Mouse (Mus musculus) kidney, embryonic 16.5 days (tissue): ENCODE results near the gene Coa5. TPM values are rescaled to one million over a fixed set of nuclear protein-coding genes. Genes with fewer than 3 reads are reported as not detected.

ENCODE experiments used
- ATAC-seq: fragments of 200-750 bp; cut with Nextera tagmentation; 2 replicates; pipeline ENCODE4 v1.8.0; 2017; ENCODE audit warnings: moderate TSS enrichment; ENCODE audit not compliant: low FRiP score, low TSS enrichment
- H3K27ac ChIP-seq: fragments of 300-500 bp; sonication (generic); 2 replicates; pipeline ENCODE4 v1.5.1; 2014; ENCODE audit warnings: low read length
- H3K27me3 ChIP-seq: fragments of 300-500 bp; sonication (generic); 2 replicates; pipeline ENCODE4 v1.6.1; 2014; ENCODE audit warnings: low read length, control low read depth, mixed read lengths; ENCODE audit not compliant: insufficient read depth
- H3K36me3 ChIP-seq: fragments of 300-500 bp; sonication (generic); 2 replicates; pipeline ENCODE4 v1.6.1; 2014; ENCODE audit warnings: low read length, control low read depth, mixed read lengths; ENCODE audit not compliant: insufficient read depth
- H3K4me1 ChIP-seq: fragments of 300-500 bp; sonication (generic); 2 replicates; pipeline ENCODE4 v1.6.1; 2014; ENCODE audit warnings: low read length, control low read depth, mixed read lengths; ENCODE audit not compliant: insufficient read depth
- H3K4me2 ChIP-seq: fragments of 300-500 bp; sonication (generic); replicated peaks from 2 replicates; pipeline ENCODE4 v1.6.1; 2014; ENCODE audit warnings: low read depth, low read length
- H3K4me3 ChIP-seq: fragments of 300-500 bp; sonication (generic); 2 replicates; pipeline ENCODE4 v1.5.1; 2014; ENCODE audit warnings: mild to moderate bottlenecking, low read length
- H3K9ac ChIP-seq: fragments of 300-500 bp; sonication (generic); replicated peaks from 2 replicates; pipeline ENCODE4 v1.6.1; 2014; ENCODE audit warnings: low read length
- H3K9me3 ChIP-seq: fragments of 300-500 bp; sonication (generic); 2 replicates; pipeline ENCODE4 v1.6.1; 2016; ENCODE audit warnings: low read length, control low read depth
- WGBS: fragments of 180-500 bp; shearing (Covaris S2); extraction: QIAGEN DNeasy Blood & Tissue Kit; methylation state at CpG from one replicate; pipeline ENCODE4 v1.1.7; 2014; 5-methylcytosine and 5-hydroxymethylcytosine counted together
- polyA plus RNA-seq: library from polyadenylated mRNA; unstranded; fragments of >200 nt; fragmentation: Nextera tagmentation; extraction: Ambion mirVana; gene quantifications from 2 replicates; pipeline ENCODE4 v1.2.1, GENCODE M21; 2015

Gene Coa5
- polyA plus RNA-seq, 1 experiment from 2014 or later: 60.1 TPM

- no peak overlapping the region for H3K4me3 ChIP-seq
- H3K4me2 ChIP-seq: no peak overlapping the region
- WGBS: 82% methylated on average over 6 of the region's 6 CpGs
- no peak overlapping the region for H3K9ac ChIP-seq
- no peak overlapping the region for H3K27ac ChIP-seq
- no peak for ATAC-seq
- H3K27me3 ChIP-seq: no peaks in the 10 kb centered on the region
- H3K9me3 ChIP-seq: no peaks in the 10 kb centered on the region
- H3K4me1 ChIP-seq: 0 out of 2 replicates have a peak, but pooled peaks cover 3% of the 10 kb centered on the region
- H3K36me3 ChIP-seq: no peaks in the 10 kb centered on the region
These were observed 41.6 kb upstream of the Coa5 start for GRCm38 (mm10) chr1:37471179-37472148.

- no peaks in the 10 kb centered on the region for H3K27me3 ChIP-seq
- no peak overlapping the region for H3K27ac ChIP-seq
- no peaks in the 10 kb centered on the region for H3K9me3 ChIP-seq
- H3K4me1 ChIP-seq: no peaks in the 10 kb centered on the region
- no peak for ATAC-seq
- no peak overlapping the region for H3K4me3 ChIP-seq
- H3K36me3 ChIP-seq: no peaks in the 10 kb centered on the region
- no peak overlapping the region for H3K9ac ChIP-seq
- 94% methylated on average over 5 of the region's 5 CpGs for WGBS
- no peak overlapping the region for H3K4me2 ChIP-seq
These were observed 39.1 kb upstream of the Coa5 start for GRCm38 (mm10) chr1:37469007-37469406.

DNA sequence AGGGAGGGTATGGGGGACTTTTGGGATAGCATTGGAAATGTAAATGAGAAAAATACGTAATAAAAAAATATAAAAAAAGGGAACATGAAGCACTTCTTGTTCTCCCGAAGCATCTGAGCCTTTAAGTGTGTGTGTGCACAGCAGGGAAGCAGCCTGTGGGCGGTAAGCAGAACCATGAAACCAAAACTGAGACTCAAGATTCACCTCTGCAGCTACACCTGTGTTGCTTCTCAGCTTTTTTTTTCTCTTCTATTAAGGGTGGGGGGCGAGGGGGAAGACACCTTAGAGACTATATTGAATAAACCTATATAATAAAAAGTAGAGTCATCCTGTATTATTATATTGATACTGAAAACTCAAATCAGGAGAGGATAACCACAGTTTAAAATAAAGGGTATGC is 37.9 kb upstream of the Coa5 start:
- no peaks in the 10 kb centered on the region for H3K4me1 ChIP-seq
- H3K4me3 ChIP-seq: no peak overlapping the region
- no peaks in the 10 kb centered on the region for H3K27me3 ChIP-seq
- no peak overlapping the region for H3K4me2 ChIP-seq
- no peak overlapping the region for H3K27ac ChIP-seq
- ATAC-seq: no peak
- 86% methylated on average over 4 of the region's 4 CpGs for WGBS
- H3K9ac ChIP-seq: no peak overlapping the region
- H3K9me3 ChIP-seq: no peaks in the 10 kb centered on the region
- no peaks in the 10 kb centered on the region for H3K36me3 ChIP-seq

DNA sequence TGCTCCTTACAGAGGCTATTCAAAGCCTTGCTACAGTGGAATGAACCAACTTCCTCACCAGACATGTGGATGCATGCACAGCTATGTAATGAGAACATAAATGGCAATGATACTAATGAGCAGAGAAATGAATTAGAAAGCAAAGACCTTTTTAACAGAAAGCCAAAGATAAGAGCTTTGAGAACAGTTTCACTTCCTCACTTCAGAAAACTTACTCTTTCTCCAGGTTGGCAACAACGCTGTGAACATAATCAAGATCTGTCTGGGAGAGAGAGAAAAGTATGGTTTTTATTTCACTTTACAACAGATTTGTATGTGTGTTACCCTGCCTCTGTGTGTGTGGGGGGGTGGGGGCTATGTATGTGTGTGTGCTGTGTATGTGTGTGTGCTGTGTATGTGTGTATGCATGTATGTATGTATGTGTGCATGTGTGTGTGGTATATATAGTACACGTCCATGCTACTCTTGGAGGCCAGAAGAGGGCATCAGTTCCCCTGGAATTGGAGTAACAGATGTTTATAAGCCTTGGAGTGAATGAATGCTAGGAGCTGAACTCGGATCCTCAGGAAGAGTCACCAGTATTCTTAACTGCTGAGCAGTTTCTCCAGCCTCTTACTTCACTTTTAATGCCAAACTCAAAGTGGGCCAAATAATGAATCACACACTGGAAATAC is 36.6 kb upstream of the Coa5 start:
- H3K4me1 ChIP-seq: no peaks in the 10 kb centered on the region
- ATAC-seq: no peak
- 88% methylated on average over 3 of the region's 3 CpGs for WGBS

DNA sequence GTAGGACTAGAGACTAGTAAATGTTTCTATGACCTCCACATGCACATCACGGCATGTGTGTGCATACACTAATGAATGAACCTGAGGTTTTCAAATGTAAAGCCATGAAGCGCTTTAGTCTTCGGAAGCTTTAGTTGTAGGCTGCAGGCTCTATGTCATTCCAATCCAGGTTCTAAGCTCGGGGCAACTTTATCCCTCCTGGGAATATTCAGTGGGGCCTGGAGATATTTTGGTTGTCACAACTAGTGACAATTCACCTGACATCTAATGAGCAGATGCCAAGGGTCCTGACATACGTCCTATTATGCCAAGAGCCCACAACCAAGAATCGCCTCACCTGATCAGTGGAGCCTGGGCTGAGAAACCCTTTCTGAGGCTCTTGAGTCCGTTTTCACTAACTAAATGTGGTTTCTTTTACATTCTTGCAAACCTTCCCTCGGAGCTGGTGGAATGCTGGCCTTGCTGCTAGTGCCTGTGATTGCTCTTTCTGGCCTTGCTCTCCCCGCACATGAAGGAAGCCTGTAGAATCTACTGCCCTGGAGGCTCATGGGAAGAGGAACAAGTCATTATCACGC is 35.1 kb upstream of the Coa5 start:
- no peak for ATAC-seq
- Histone ChIP-seq H3K36me3 (no peaks in the 10 kb centered on the region), H3K4me2 (no peak overlapping the region), H3K4me3 (no peak overlapping the region), H3K27me3 (no peaks in the 10 kb centered on the region), H3K9ac (no peak overlapping the region), H3K9me3 (no peaks in the 10 kb centered on the region), H3K4me1 (no peaks in the 10 kb centered on the region), H3K27ac (no peak overlapping the region)
- 87% methylated on average over 10 of the region's 10 CpGs for WGBS

More for the DNA sequence above, 36.6 kb upstream of the Coa5 start:
- Histone ChIP-seq H3K9ac (no peak overlapping the region), H3K27me3 (no peaks in the 10 kb centered on the region), H3K4me3 (no peak overlapping the region), H3K27ac (no peak overlapping the region), H3K36me3 (no peaks in the 10 kb centered on the region), H3K4me2 (no peak overlapping the region), H3K9me3 (no peaks in the 10 kb centered on the region)

- no peak overlapping the region for H3K27ac ChIP-seq
These were observed 27.6 kb upstream of the Coa5 start for GRCm38 (mm10) chr1:37457546-37457945.

GRCm38 (mm10) chr1:37451270-37451669 is 21.4 kb upstream of the Coa5 start:
- 93% methylated on average over 8 of the region's 8 CpGs for WGBS
- H3K4me2 ChIP-seq: no peak overlapping the region

More at GRCm38 (mm10) chr1:37457546-37457945, 27.6 kb upstream of the Coa5 start:
- Histone ChIP-seq H3K27me3 (no peaks in the 10 kb centered on the region), H3K4me2 (no peak overlapping the region), H3K36me3 (no peaks in the 10 kb centered on the region), H3K9ac (no peak overlapping the region), H3K9me3 (no peaks in the 10 kb centered on the region), H3K4me3 (no peak overlapping the region), H3K4me1 (no peaks in the 10 kb centered on the region)
- ATAC-seq: no peak
- WGBS: 86% methylated on average over 7 of the region's 7 CpGs

DNA sequence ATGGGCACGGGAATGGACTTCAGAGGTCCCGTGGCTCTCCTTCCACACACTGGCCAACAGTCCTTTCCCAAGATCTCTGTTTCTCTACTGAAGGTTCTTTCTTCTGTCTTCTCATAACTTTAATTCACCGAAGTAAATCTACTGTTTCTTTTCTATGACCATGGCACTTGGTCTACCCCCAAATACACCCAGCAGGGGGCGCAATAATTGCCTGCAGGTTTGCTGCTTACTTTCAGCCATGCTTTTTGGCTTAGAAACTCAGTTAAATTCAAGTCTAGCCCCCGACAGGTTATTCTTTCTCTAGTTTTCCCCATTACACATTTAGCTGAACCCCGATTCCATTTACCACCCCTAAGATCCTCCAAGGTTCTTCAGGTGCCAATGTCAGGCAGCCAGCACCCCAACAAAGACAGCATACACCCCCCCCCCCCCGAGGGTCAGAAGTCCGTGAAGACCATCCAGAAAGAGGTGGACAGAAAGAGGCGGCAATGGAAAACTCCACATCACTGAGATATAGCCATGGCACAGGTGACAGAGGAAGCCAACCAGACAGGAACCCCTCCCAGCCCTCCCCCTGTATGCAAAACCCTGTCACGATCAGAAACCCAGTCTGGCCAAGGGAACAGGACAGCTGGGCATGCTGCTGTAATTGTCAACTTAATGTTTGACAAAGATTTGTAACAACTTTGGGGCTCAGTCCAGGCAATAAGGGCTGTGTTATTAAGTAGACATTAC is 18.6 kb upstream of the Coa5 start:
- Histone ChIP-seq H3K4me2 (no peak overlapping the region), H3K9ac (no peak overlapping the region), H3K9me3 (no peaks in the 10 kb centered on the region), H3K4me3 (no peak overlapping the region), H3K27ac (no peak overlapping the region), H3K36me3 (0 out of 2 replicates have a peak, but pooled peaks cover 5% of the 10 kb centered on the region), H3K27me3 (no peaks in the 10 kb centered on the region), H3K4me1 (no peaks in the 10 kb centered on the region)
- WGBS: 81% methylated on average over 10 of the region's 10 CpGs
- ATAC-seq: no peak

More at GRCm38 (mm10) chr1:37451270-37451669, 21.4 kb upstream of the Coa5 start:
- Histone ChIP-seq H3K4me1 (no peaks in the 10 kb centered on the region), H3K36me3 (0 out of 2 replicates have a peak, but pooled peaks cover 5% of the 10 kb centered on the region), H3K27me3 (no peaks in the 10 kb centered on the region), H3K4me3 (no peak overlapping the region), H3K9me3 (no peaks in the 10 kb centered on the region), H3K9ac (no peak overlapping the region), H3K27ac (no peak overlapping the region)
- no peak for ATAC-seq
